Mouse (Mus musculus): ENCODE measurements around the gene Spaca4. TPM values are rescaled to one million over a fixed set of nuclear protein-coding genes. Genes with fewer than 3 reads are reported as not detected.

The Spaca4 gene
- total RNA-seq, 1 experiment = 0.76 TPM

GRCm38 (mm10) chr7:45721642-45722347 lies 3.8 kb downstream of the Spaca4 start:
- Histone ChIP-seq H3K9ac (ENCODE audit: insufficient read depth, low read depth, low read length, poor library complexity, severe bottlenecking) (no peak overlapping the region), H3K9me3 (ENCODE audit: control insufficient read depth, insufficient read depth, low read depth, low read length) (no peaks in the 10 kb centered on the region), H3K4me3 (ENCODE audit: insufficient read depth in 1 of 2, low read depth in 1 of 2, low read length in 2 of 2, poor library complexity in 1 of 2, severe bottlenecking in 1 of 2) (no peak overlapping the region), H3K4me1 (ENCODE audit: control insufficient read depth in 2 of 2, insufficient read depth in 2 of 2, low read length in 2 of 2, poor library complexity in 1 of 2) (peaks cover 0 to 8% of the 10 kb centered on the region in 2 experiments; a peak in 1 of 4 replicates), H3K36me3 (ENCODE audit: control insufficient read depth, insufficient read depth, low read length, poor library complexity, severe bottlenecking) (peaks cover 65% of the 10 kb centered on the region), H3K27ac (ENCODE audit: insufficient read depth, low read depth, low read length, poor library complexity, severe bottlenecking) (no peak overlapping the region)
- in situ Hi-C loops (cut with MboI; ENCODE audit: low sequenced_read_pairs in 2 of 2, unreplicated experiment in 2 of 2) = no loop called here
- no peak for DNase-seq (ENCODE audit: low read depth, low spot score)
- no peak for TF ChIP-seq MAFK (IDR thresholded peaks at IDR 0.05; ENCODE audit: insufficient read depth, low read depth, low read length)
- TF ChIP-seq HCFC1 (IDR thresholded peaks at IDR 0.05; ENCODE audit: borderline replicate concordance, insufficient read depth, low read length) = no peak
- TF ChIP-seq CHD2 (IDR thresholded peaks at IDR 0.05; ENCODE audit: low read depth, low read length) = no peak
- no peak for TF ChIP-seq ZC3H11A (IDR thresholded peaks at IDR 0.05; ENCODE audit: borderline replicate concordance, low read depth, low read length)
- TF ChIP-seq ZNF384 (IDR thresholded peaks at IDR 0.05; ENCODE audit: low read depth, low read length) = no peak

- Histone ChIP-seq H3K9ac (ENCODE audit: insufficient read depth, low read depth, low read length, poor library complexity, severe bottlenecking) (no peak overlapping the region), H3K9me3 (ENCODE audit: control insufficient read depth, insufficient read depth, low read depth, low read length) (no peaks in the 10 kb centered on the region), H3K36me3 (ENCODE audit: control insufficient read depth, insufficient read depth, low read length, poor library complexity, severe bottlenecking) (peaks cover 65% of the 10 kb centered on the region), H3K4me3 (ENCODE audit: insufficient read depth in 1 of 2, low read depth in 1 of 2, low read length in 2 of 2, poor library complexity in 1 of 2, severe bottlenecking in 1 of 2) (peak overlapping the region in 1 of 2 experiments; percentile 18; a peak in 1 of 4 replicates), H3K4me1 (ENCODE audit: control insufficient read depth in 2 of 2, insufficient read depth in 2 of 2, low read length in 2 of 2, poor library complexity in 1 of 2) (peaks cover 0 to 8% of the 10 kb centered on the region in 2 experiments; a peak in 1 of 4 replicates), H3K27ac (ENCODE audit: insufficient read depth, low read depth, low read length, poor library complexity, severe bottlenecking) (no peak overlapping the region)
- TF ChIP-seq CHD2 (IDR thresholded peaks at IDR 0.05; ENCODE audit: low read depth, low read length) (no peak), HCFC1 (IDR thresholded peaks at IDR 0.05; ENCODE audit: borderline replicate concordance, insufficient read depth, low read length) (no peak), MAFK (IDR thresholded peaks at IDR 0.05; ENCODE audit: insufficient read depth, low read depth, low read length) (no peak), ZNF384 (IDR thresholded peaks at IDR 0.05; ENCODE audit: low read depth, low read length) (no peak), ZC3H11A (IDR thresholded peaks at IDR 0.05; ENCODE audit: borderline replicate concordance, low read depth, low read length) (no peak)
- no peak for DNase-seq (ENCODE audit: low read depth, low spot score)
- in situ Hi-C loops (cut with MboI; ENCODE audit: low sequenced_read_pairs in 2 of 2, unreplicated experiment in 2 of 2) = no loop called here
These were observed 4.4 kb downstream of the Spaca4 start for GRCm38 (mm10) chr7:45721234-45721571.

GRCm38 (mm10) chr7:45720413-45721233 lies 5.0 kb downstream of the Spaca4 start, which contains the start of gene Fam83e:
TSS of gene Fam83e (plus strand) at chr7:45721212.
- TF ChIP-seq MAFK (IDR thresholded peaks at IDR 0.05; ENCODE audit: insufficient read depth, low read depth, low read length) (no peak), CHD2 (IDR thresholded peaks at IDR 0.05; ENCODE audit: low read depth, low read length) (peak; percentile 52; the same call in 1 of the 2 replicates)
- no peak within 1 kb of the TSS for H3K27ac ChIP-seq (ENCODE audit: insufficient read depth, low read depth, low read length, poor library complexity, severe bottlenecking)
- no peak for DNase-seq (ENCODE audit: low read depth, low spot score)
- in situ Hi-C loops (cut with MboI; ENCODE audit: low sequenced_read_pairs in 2 of 2, unreplicated experiment in 2 of 2) = no loop called here
- H3K9ac ChIP-seq (ENCODE audit: insufficient read depth, low read depth, low read length, poor library complexity, severe bottlenecking) = peak within 1 kb of the TSS; percentile 98
- peaks cover 0 to 10% of the 10 kb centered on the region in 2 experiments; a peak in 1 of 4 replicates for H3K4me1 ChIP-seq (ENCODE audit: control insufficient read depth in 2 of 2, insufficient read depth in 2 of 2, low read length in 2 of 2, poor library complexity in 1 of 2)
- peaks cover 64% of the 10 kb centered on the region for H3K36me3 ChIP-seq (ENCODE audit: control insufficient read depth, insufficient read depth, low read length, poor library complexity, severe bottlenecking)
- H3K9me3 ChIP-seq (ENCODE audit: control insufficient read depth, insufficient read depth, low read depth, low read length) = no peaks in the 10 kb centered on the region
- peak within 1 kb of the TSS; percentile 88 to 93; a peak in 2 of 4 replicates for H3K4me3 ChIP-seq (ENCODE audit: insufficient read depth in 1 of 2, low read depth in 1 of 2, low read length in 2 of 2, poor library complexity in 1 of 2, severe bottlenecking in 1 of 2)

- TF ChIP-seq ZNF384 (IDR thresholded peaks at IDR 0.05; ENCODE audit: low read depth, low read length) (no peak), ZC3H11A (IDR thresholded peaks at IDR 0.05; ENCODE audit: borderline replicate concordance, low read depth, low read length) (no peak), CHD2 (IDR thresholded peaks at IDR 0.05; ENCODE audit: low read depth, low read length) (no peak), MAFK (IDR thresholded peaks at IDR 0.05; ENCODE audit: insufficient read depth, low read depth, low read length) (no peak), HCFC1 (IDR thresholded peaks at IDR 0.05; ENCODE audit: borderline replicate concordance, insufficient read depth, low read length) (no peak)
- Histone ChIP-seq H3K9me3 (ENCODE audit: control insufficient read depth, insufficient read depth, low read depth, low read length) (no peaks in the 10 kb centered on the region), H3K36me3 (ENCODE audit: control insufficient read depth, insufficient read depth, low read length, poor library complexity, severe bottlenecking) (peaks cover 58% of the 10 kb centered on the region), H3K4me3 (ENCODE audit: insufficient read depth in 1 of 2, low read depth in 1 of 2, low read length in 2 of 2, poor library complexity in 1 of 2, severe bottlenecking in 1 of 2) (peak overlapping the region; percentile 88 to 93; a peak in 3 of 4 replicates), H3K27ac (ENCODE audit: insufficient read depth, low read depth, low read length, poor library complexity, severe bottlenecking) (no peak overlapping the region), H3K4me1 (ENCODE audit: control insufficient read depth in 2 of 2, insufficient read depth in 2 of 2, low read length in 2 of 2, poor library complexity in 1 of 2) (peaks cover 0 to 8% of the 10 kb centered on the region in 2 experiments; a peak in 1 of 4 replicates), H3K9ac (ENCODE audit: insufficient read depth, low read depth, low read length, poor library complexity, severe bottlenecking) (peak overlapping the region; percentile 98)
- DNase-seq (ENCODE audit: low read depth, low spot score) = no peak
- in situ Hi-C loops (cut with MboI; ENCODE audit: low sequenced_read_pairs in 2 of 2, unreplicated experiment in 2 of 2) = no loop called here
These were observed 5.7 kb downstream of the Spaca4 start for GRCm38 (mm10) chr7:45719738-45720412.

Data from ES-E14 (cell line).